Mouse (Mus musculus): ENCODE measurements around the gene Supt16. TPM values are rescaled to one million over a fixed set of nuclear protein-coding genes. Genes with fewer than 3 reads are reported as not detected.
A peak's percentile ranks its signal among the peaks of the same experiment; 100 is the strongest.

Supt16 gene
- 83.8 and 91.2 TPM in 2 replicates for polyA plus RNA-seq (2014; fragmentation: Nextera tagmentation; extraction: Ambion mirVana)

- DNase-seq (ENCODE audit: low spot score), result peak; percentile 91
- peak; percentile 95 for ATAC-seq (replicated peaks; ENCODE audit: insufficient number of reproducible peaks, low FRiP score, low TSS enrichment, low read depth)
- Histone ChIP-seq H3K27me3 (ENCODE audit: control insufficient read depth, insufficient read depth, low read length) (no peaks in the 10 kb centered on the region), H3K9ac (replicated peaks; ENCODE audit: low read length) (peak within 1 kb of the TSS; percentile 98), H3K4me1 (ENCODE audit: control insufficient read depth, insufficient read depth, low read length) (no peaks in the 10 kb centered on the region), H3K9me3 (replicated peaks; ENCODE audit: control insufficient read depth, low read length) (no peaks in the 10 kb centered on the region), H3K4me3 (ENCODE audit: low read depth, low read length) (peak within 1 kb of the TSS; percentile 99), H3K36me3 (replicated peaks; ENCODE audit: control insufficient read depth, insufficient read depth, low read depth, low read length) (no peaks in the 10 kb centered on the region), H3K27ac (replicated peaks; ENCODE audit: low read depth, low read length) (peak within 1 kb of the TSS; percentile 96), H3K4me2 (ENCODE audit: low read depth, low read length) (peak within 1 kb of the TSS; percentile 71)
- WGBS, result under 1% methylated on average over 59 of the region's 59 CpGs
These were observed at the start of gene Supt16 for GRCm38 (mm10) chr14:52197156-52197878. Gene Supt16 (minus strand): TSS chr14:52197416.

GRCm38 (mm10) chr14:52246129-52246528 lies 48.9 kb upstream of the Supt16 start:
- Histone ChIP-seq H3K9me3 (replicated peaks; ENCODE audit: control insufficient read depth, low read length) (no peaks in the 10 kb centered on the region), H3K9ac (replicated peaks; ENCODE audit: low read length) (no peak overlapping the region), H3K27me3 (ENCODE audit: control insufficient read depth, insufficient read depth, low read length) (no peaks in the 10 kb centered on the region), H3K4me1 (ENCODE audit: control insufficient read depth, insufficient read depth, low read length) (no peaks in the 10 kb centered on the region), H3K4me3 (ENCODE audit: low read depth, low read length) (no peak overlapping the region), H3K4me2 (ENCODE audit: low read depth, low read length) (no peak overlapping the region), H3K36me3 (replicated peaks; ENCODE audit: control insufficient read depth, insufficient read depth, low read depth, low read length) (no peaks in the 10 kb centered on the region), H3K27ac (replicated peaks; ENCODE audit: low read depth, low read length) (no peak overlapping the region)
- DNase-seq (ENCODE audit: low spot score) (no peak), ATAC-seq (replicated peaks; ENCODE audit: insufficient number of reproducible peaks, low FRiP score, low TSS enrichment, low read depth) (no peak)
- 83% methylated on average over 4 of the region's 4 CpGs for WGBS

DNA sequence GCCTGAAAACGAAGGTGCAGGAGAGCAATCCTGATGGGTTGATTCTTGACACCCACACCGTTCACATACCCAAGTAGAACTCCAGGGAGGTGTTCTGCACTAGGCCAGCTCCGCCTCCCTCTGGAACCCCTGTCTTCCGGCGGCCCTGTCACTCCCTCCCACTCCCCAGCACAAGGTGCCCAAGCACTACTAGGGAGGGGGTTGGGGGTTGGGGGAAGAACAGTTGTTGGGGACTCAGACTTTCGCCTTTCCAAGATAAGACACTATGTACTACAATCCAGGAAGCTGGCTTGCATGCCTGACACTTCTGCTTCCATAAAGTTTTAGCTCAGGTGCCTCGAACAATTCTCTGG lies 47.5 kb upstream of the Supt16 start:
- H3K9me3 ChIP-seq (replicated peaks; ENCODE audit: control insufficient read depth, low read length), result no peaks in the 10 kb centered on the region
- no peak overlapping the region for H3K27ac ChIP-seq (replicated peaks; ENCODE audit: low read depth, low read length)
- H3K4me1 ChIP-seq (ENCODE audit: control insufficient read depth, insufficient read depth, low read length), result no peaks in the 10 kb centered on the region
- no peaks in the 10 kb centered on the region for H3K27me3 ChIP-seq (ENCODE audit: control insufficient read depth, insufficient read depth, low read length)
- DNase-seq (ENCODE audit: low spot score), result no peak
- ATAC-seq (replicated peaks; ENCODE audit: insufficient number of reproducible peaks, low FRiP score, low TSS enrichment, low read depth), result peak; percentile 77; the same call in 1 of the 2 replicates
- no peaks in the 10 kb centered on the region for H3K36me3 ChIP-seq (replicated peaks; ENCODE audit: control insufficient read depth, insufficient read depth, low read depth, low read length)
- peak overlapping the region; percentile 69 for H3K4me2 ChIP-seq (ENCODE audit: low read depth, low read length)
- WGBS, result 10% methylated on average over 7 of the region's 7 CpGs
- H3K9ac ChIP-seq (replicated peaks; ENCODE audit: low read length), result peak overlapping the region; percentile 66
- peak overlapping the region; percentile 67 for H3K4me3 ChIP-seq (ENCODE audit: low read depth, low read length)

DNA sequence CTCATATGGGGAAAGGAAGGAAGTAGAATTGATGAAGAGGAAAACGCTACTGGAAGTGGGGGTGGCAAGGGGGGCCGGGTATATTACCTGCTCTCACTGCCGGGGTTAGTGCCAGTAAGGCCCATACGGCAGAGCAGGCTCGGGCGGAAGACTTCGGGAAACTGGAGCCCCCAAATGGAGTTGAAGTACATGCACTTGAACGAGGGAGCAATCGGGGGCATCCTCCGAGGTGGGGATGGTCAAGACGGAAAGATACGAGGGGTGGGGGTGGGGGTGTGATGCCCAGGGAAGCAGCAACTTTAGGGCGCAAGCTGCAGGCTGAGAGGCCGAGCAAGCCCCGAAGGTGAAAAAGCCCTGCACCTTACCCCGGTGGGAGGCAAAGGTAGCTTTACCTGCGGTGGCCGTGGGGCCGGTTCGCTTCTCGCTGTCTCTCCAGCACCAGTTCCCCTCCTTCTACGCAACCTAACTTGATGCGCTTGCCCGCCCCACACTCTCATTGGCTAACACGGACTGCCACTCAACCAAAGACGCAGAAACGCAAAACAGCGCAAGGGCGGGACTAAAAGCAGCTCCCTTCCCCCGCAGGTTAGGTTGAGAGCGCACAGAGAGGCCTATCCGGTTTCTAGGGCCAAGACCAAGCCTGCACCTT lies 46.9 kb upstream of the Supt16 start:
- under 1% methylated on average over 32 of the region's 32 CpGs for WGBS
- ATAC-seq (replicated peaks; ENCODE audit: insufficient number of reproducible peaks, low FRiP score, low TSS enrichment, low read depth) (peak; percentile 98), DNase-seq (ENCODE audit: low spot score) (peak; percentile 99)
- H3K4me1 ChIP-seq (ENCODE audit: control insufficient read depth, insufficient read depth, low read length), result no peaks in the 10 kb centered on the region
- peak overlapping the region; percentile 67 for H3K4me3 ChIP-seq (ENCODE audit: low read depth, low read length)
- H3K36me3 ChIP-seq (replicated peaks; ENCODE audit: control insufficient read depth, insufficient read depth, low read depth, low read length), result no peaks in the 10 kb centered on the region
- 0 out of 2 replicates have a peak overlapping the region, but pooled peaks have one; percentile 3 for H3K27ac ChIP-seq (replicated peaks; ENCODE audit: low read depth, low read length)
- peak overlapping the region; percentile 72 for H3K9ac ChIP-seq (replicated peaks; ENCODE audit: low read length)
- peak overlapping the region; percentile 69 for H3K4me2 ChIP-seq (ENCODE audit: low read depth, low read length)
- no peaks in the 10 kb centered on the region for H3K27me3 ChIP-seq (ENCODE audit: control insufficient read depth, insufficient read depth, low read length)
- H3K9me3 ChIP-seq (replicated peaks; ENCODE audit: control insufficient read depth, low read length), result no peaks in the 10 kb centered on the region

DNA sequence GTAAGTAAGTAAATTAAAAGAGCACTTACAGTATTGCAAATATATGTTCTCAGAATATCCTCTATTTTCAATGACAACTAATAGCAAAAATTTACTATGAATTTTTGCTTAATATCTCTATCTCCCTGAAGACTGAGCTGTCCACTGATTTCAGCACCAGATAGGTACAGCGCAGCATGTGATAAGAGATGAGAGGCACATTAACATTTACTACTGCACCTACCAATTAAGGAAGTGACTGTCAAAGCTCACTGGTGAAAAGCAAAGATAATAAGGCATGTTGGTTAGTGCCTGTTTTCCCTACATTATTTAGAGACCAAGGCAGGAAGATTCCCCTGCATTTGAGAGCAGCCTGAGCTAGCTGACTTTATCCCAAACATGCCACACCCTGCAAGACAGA lies 39.0 kb upstream of the Supt16 start:
- H3K9ac ChIP-seq (replicated peaks; ENCODE audit: low read length), result no peak overlapping the region
- no peaks in the 10 kb centered on the region for H3K4me1 ChIP-seq (ENCODE audit: control insufficient read depth, insufficient read depth, low read length)
- WGBS, result 100% methylated on average over 1 of the region's 1 CpGs
- no peak overlapping the region for H3K4me3 ChIP-seq (ENCODE audit: low read depth, low read length)
- H3K4me2 ChIP-seq (ENCODE audit: low read depth, low read length), result no peak overlapping the region
- H3K27me3 ChIP-seq (ENCODE audit: control insufficient read depth, insufficient read depth, low read length), result no peaks in the 10 kb centered on the region
- no peak for ATAC-seq (replicated peaks; ENCODE audit: insufficient number of reproducible peaks, low FRiP score, low TSS enrichment, low read depth)
- H3K27ac ChIP-seq (replicated peaks; ENCODE audit: low read depth, low read length), result no peak overlapping the region
- no peaks in the 10 kb centered on the region for H3K9me3 ChIP-seq (replicated peaks; ENCODE audit: control insufficient read depth, low read length)
- DNase-seq (ENCODE audit: low spot score), result no peak
- H3K36me3 ChIP-seq (replicated peaks; ENCODE audit: control insufficient read depth, insufficient read depth, low read depth, low read length), result peaks cover 9% of the 10 kb centered on the region

GRCm38 (mm10) chr14:52235165-52235564 lies 37.9 kb upstream of the Supt16 start:
- DNase-seq (ENCODE audit: low spot score) (no peak), ATAC-seq (replicated peaks; ENCODE audit: insufficient number of reproducible peaks, low FRiP score, low TSS enrichment, low read depth) (no peak)
- H3K27me3 ChIP-seq (ENCODE audit: control insufficient read depth, insufficient read depth, low read length), result no peaks in the 10 kb centered on the region
- H3K9me3 ChIP-seq (replicated peaks; ENCODE audit: control insufficient read depth, low read length), result no peaks in the 10 kb centered on the region
- H3K27ac ChIP-seq (replicated peaks; ENCODE audit: low read depth, low read length), result no peak overlapping the region
- no peak overlapping the region for H3K4me3 ChIP-seq (ENCODE audit: low read depth, low read length)
- H3K9ac ChIP-seq (replicated peaks; ENCODE audit: low read length), result no peak overlapping the region
- peaks cover 14% of the 10 kb centered on the region for H3K36me3 ChIP-seq (replicated peaks; ENCODE audit: control insufficient read depth, insufficient read depth, low read depth, low read length)
- WGBS, result 96% methylated on average over 7 of the region's 7 CpGs
- no peak overlapping the region for H3K4me2 ChIP-seq (ENCODE audit: low read depth, low read length)
- H3K4me1 ChIP-seq (ENCODE audit: control insufficient read depth, insufficient read depth, low read length), result no peaks in the 10 kb centered on the region

DNA sequence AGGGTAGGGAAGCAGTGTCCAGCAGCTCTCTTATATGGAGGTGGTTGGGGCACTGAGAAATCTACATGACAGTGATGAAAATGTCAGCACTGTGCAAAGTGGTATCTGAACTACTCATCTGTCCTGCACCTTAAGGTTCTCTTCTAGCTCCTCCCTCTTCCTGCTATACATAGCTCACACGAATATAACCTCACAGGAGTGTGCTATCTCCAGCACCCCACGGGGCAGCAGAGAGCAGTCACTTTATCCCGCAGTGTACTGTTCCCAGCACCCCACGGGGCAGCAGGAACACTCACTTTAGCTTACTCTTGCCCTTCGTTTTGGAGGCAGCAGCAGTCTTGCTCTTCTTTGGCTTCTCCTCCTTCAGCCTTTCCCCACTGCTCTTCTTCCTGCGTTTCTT lies 35.0 kb upstream of the Supt16 start:
- Histone ChIP-seq H3K4me2 (ENCODE audit: low read depth, low read length) (no peak overlapping the region), H3K27ac (replicated peaks; ENCODE audit: low read depth, low read length) (no peak overlapping the region), H3K27me3 (ENCODE audit: control insufficient read depth, insufficient read depth, low read length) (no peaks in the 10 kb centered on the region), H3K36me3 (replicated peaks; ENCODE audit: control insufficient read depth, insufficient read depth, low read depth, low read length) (peaks cover 14% of the 10 kb centered on the region), H3K4me3 (ENCODE audit: low read depth, low read length) (no peak overlapping the region), H3K9me3 (replicated peaks; ENCODE audit: control insufficient read depth, low read length) (no peaks in the 10 kb centered on the region), H3K4me1 (ENCODE audit: control insufficient read depth, insufficient read depth, low read length) (no peaks in the 10 kb centered on the region), H3K9ac (replicated peaks; ENCODE audit: low read length) (no peak overlapping the region)
- DNase-seq (ENCODE audit: low spot score) (no peak), ATAC-seq (replicated peaks; ENCODE audit: insufficient number of reproducible peaks, low FRiP score, low TSS enrichment, low read depth) (no peak; the same call in 1 of the 2 replicates)
- WGBS, result 83% methylated on average over 6 of the region's 6 CpGs

DNA sequence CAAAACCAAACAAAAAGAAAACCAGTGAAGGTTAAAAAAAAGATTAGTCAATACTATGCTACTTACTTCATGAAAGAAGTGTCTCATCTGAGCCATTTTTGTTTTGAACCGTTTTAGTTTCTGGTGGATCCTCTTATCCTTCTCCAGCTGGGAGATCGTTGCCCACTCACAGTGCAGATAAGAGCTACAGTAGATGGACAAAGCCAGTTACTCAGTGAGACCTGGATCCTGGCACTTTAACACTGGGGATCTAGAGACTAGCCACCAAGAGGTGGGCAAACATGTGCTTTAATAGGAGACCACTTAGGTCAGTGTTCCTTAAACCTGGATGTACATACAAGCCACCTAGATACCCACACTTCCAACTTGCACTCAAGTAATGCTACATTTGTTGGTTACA lies 28.8 kb upstream of the Supt16 start:
- no peak overlapping the region for H3K4me3 ChIP-seq (ENCODE audit: low read depth, low read length)
- H3K36me3 ChIP-seq (replicated peaks; ENCODE audit: control insufficient read depth, insufficient read depth, low read depth, low read length), result peaks cover 11% of the 10 kb centered on the region
- H3K4me2 ChIP-seq (ENCODE audit: low read depth, low read length), result no peak overlapping the region
- no peaks in the 10 kb centered on the region for H3K27me3 ChIP-seq (ENCODE audit: control insufficient read depth, insufficient read depth, low read length)
- H3K9me3 ChIP-seq (replicated peaks; ENCODE audit: control insufficient read depth, low read length), result no peaks in the 10 kb centered on the region
- no peak overlapping the region for H3K9ac ChIP-seq (replicated peaks; ENCODE audit: low read length)
- WGBS, result 98% methylated on average over 2 of the region's 2 CpGs
- DNase-seq (ENCODE audit: low spot score) (no peak), ATAC-seq (replicated peaks; ENCODE audit: insufficient number of reproducible peaks, low FRiP score, low TSS enrichment, low read depth) (no peak)
- H3K27ac ChIP-seq (replicated peaks; ENCODE audit: low read depth, low read length), result no peak overlapping the region
- no peaks in the 10 kb centered on the region for H3K4me1 ChIP-seq (ENCODE audit: control insufficient read depth, insufficient read depth, low read length)
